Mouse (Mus musculus) neural tube, embryonic 12.5 days (tissue): ENCODE measurements around the gene Armc2. TPM values are rescaled to one million over a fixed set of nuclear protein-coding genes. Genes with fewer than 3 reads are reported as not detected.
"Not testable (repeated sequence)": the region's sequence is repeated elsewhere in the genome, so short reads cannot be mapped to it uniquely, and the experiment has no call there.

Source experiments
- ATAC-seq: fragments of 200-750 bp; cut with Nextera tagmentation; 2 replicates; pipeline ENCODE4 v1.8.0; 2017; ENCODE audit warnings: low read depth, mild to moderate bottlenecking, moderate TSS enrichment, moderate library complexity; ENCODE audit not compliant: low FRiP score
- H3K27ac ChIP-seq: fragments of 300-500 bp; sonication (generic); 2 replicates; pipeline ENCODE4 v1.5.1; 2016
- H3K27me3 ChIP-seq: fragments of 300-500 bp; sonication (generic); replicated peaks from 2 replicates; pipeline ENCODE4 v1.6.1; 2016; ENCODE audit warnings: mild to moderate bottlenecking
- H3K36me3 ChIP-seq: fragments of 300-500 bp; sonication (generic); 2 replicates; pipeline ENCODE4 v1.6.1; 2016; ENCODE audit warnings: mild to moderate bottlenecking
- H3K4me1 ChIP-seq: fragments of 300-500 bp; sonication (generic); 2 replicates; pipeline ENCODE4 v1.6.1; 2016
- H3K4me2 ChIP-seq: fragments of 300-500 bp; sonication (generic); replicated peaks from 2 replicates; pipeline ENCODE4 v1.6.1; 2016; ENCODE audit warnings: mild to moderate bottlenecking
- H3K4me3 ChIP-seq: fragments of 300-500 bp; sonication (generic); 2 replicates; pipeline ENCODE4 v1.5.1; 2016
- H3K9ac ChIP-seq: fragments of 300-500 bp; sonication (generic); 2 replicates; pipeline ENCODE4 v1.6.1; 2016; ENCODE audit warnings: mild to moderate bottlenecking
- H3K9me3 ChIP-seq: fragments of 300-500 bp; sonication (generic); 2 replicates; pipeline ENCODE4 v1.6.1; 2016; ENCODE audit warnings: mild to moderate bottlenecking
- WGBS: fragments of 180-500 bp; shearing (Covaris S2); methylation state at CpG from one replicate; pipeline ENCODE4 v1.1.7; 2016; 5-methylcytosine and 5-hydroxymethylcytosine counted together
- polyA plus RNA-seq: library from polyadenylated mRNA; unstranded; fragments of >200 nt; fragmentation: Nextera tagmentation; extraction: Ambion mirVana; gene quantifications from 2 replicates; pipeline ENCODE4 v1.2.1, GENCODE M21; 2016

The Armc2 gene
- polyA plus RNA-seq, 1 experiment from 2014 or later = 3.1 TPM

- H3K4me3 ChIP-seq = no peak overlapping the region
- 91% methylated on average over 18 of the region's 18 CpGs for WGBS
- H3K4me1 ChIP-seq = 0 out of 2 replicates have a peak, but pooled peaks cover under 1% of the 10 kb centered on the region
- ATAC-seq = no peak
- H3K9me3 ChIP-seq = no peaks in the 10 kb centered on the region
- no peak overlapping the region for H3K27ac ChIP-seq
- no peaks in the 10 kb centered on the region for H3K36me3 ChIP-seq
- H3K9ac ChIP-seq = no peak overlapping the region
- H3K27me3 ChIP-seq = no peaks in the 10 kb centered on the region
- H3K4me2 ChIP-seq = no peak overlapping the region
Observed at GRCm38 (mm10) chr10:41957421-41958225, 60.6 kb downstream of the Armc2 start.

- Histone ChIP-seq H3K27me3 (no peaks in the 10 kb centered on the region), H3K27ac (no peak overlapping the region), H3K9me3 (no peaks in the 10 kb centered on the region), H3K4me3 (no peak overlapping the region), H3K36me3 (no peaks in the 10 kb centered on the region), H3K4me1 (no peaks in the 10 kb centered on the region), H3K9ac (no peak overlapping the region), H3K4me2 (no peak overlapping the region)
- ATAC-seq = no peak
- 98% methylated on average over 5 of the region's 5 CpGs for WGBS
Observed at GRCm38 (mm10) chr10:41953528-41953864, 64.7 kb downstream of the Armc2 start.

- no peak overlapping the region for H3K27ac ChIP-seq
- H3K4me1 ChIP-seq = no peaks in the 10 kb centered on the region
- no peaks in the 10 kb centered on the region for H3K9me3 ChIP-seq
- WGBS = 95% methylated on average over 14 of the region's 14 CpGs
- H3K4me3 ChIP-seq = no peak overlapping the region
- no peak overlapping the region for H3K4me2 ChIP-seq
- H3K9ac ChIP-seq = no peak overlapping the region
- ATAC-seq = no peak
- no peaks in the 10 kb centered on the region for H3K36me3 ChIP-seq
- H3K27me3 ChIP-seq = no peaks in the 10 kb centered on the region
Observed at GRCm38 (mm10) chr10:41952850-41953527, 65.3 kb downstream of the Armc2 start.

- H3K27ac ChIP-seq, H3K27me3 ChIP-seq, H3K4me2 ChIP-seq, H3K4me3 ChIP-seq, ATAC-seq, H3K36me3 ChIP-seq, H3K9me3 ChIP-seq, H3K9ac ChIP-seq, H3K4me1 ChIP-seq: not testable (repeated sequence)
- WGBS = 95% methylated on average over 10 of the region's 10 CpGs
Observed at GRCm38 (mm10) chr10:41952354-41952753, 65.9 kb downstream of the Armc2 start.

- WGBS = 73% methylated on average over 4 of the region's 4 CpGs
- Histone ChIP-seq H3K36me3 (no peaks in the 10 kb centered on the region), H3K4me2 (no peak overlapping the region), H3K4me1 (peaks cover 15% of the 10 kb centered on the region), H3K4me3 (no peak overlapping the region), H3K9me3 (no peaks in the 10 kb centered on the region), H3K27ac (no peak overlapping the region), H3K27me3 (no peaks in the 10 kb centered on the region), H3K9ac (no peak overlapping the region)
- ATAC-seq = no peak
Observed at GRCm38 (mm10) chr10:41939090-41939489, 79.2 kb downstream of the Armc2 start.

- Histone ChIP-seq H3K4me1 (peaks cover 15% of the 10 kb centered on the region), H3K9ac (no peak overlapping the region), H3K4me2 (no peak overlapping the region), H3K27ac (no peak overlapping the region), H3K27me3 (no peaks in the 10 kb centered on the region), H3K4me3 (no peak overlapping the region), H3K36me3 (no peaks in the 10 kb centered on the region), H3K9me3 (no peaks in the 10 kb centered on the region)
- WGBS = 52% methylated on average over 4 of the region's 4 CpGs
- no peak for ATAC-seq
Observed at GRCm38 (mm10) chr10:41937176-41937575, 81.1 kb downstream of the Armc2 start.

- Histone ChIP-seq H3K4me2 (no peak overlapping the region), H3K9me3 (no peaks in the 10 kb centered on the region), H3K4me3 (no peak overlapping the region), H3K4me1 (peaks cover 20% of the 10 kb centered on the region), H3K9ac (no peak overlapping the region), H3K36me3 (no peaks in the 10 kb centered on the region), H3K27me3 (no peaks in the 10 kb centered on the region), H3K27ac (no peak overlapping the region)
- 56% methylated on average over 4 of the region's 4 CpGs for WGBS
- ATAC-seq = no peak
Observed at GRCm38 (mm10) chr10:41936100-41936499, 82.1 kb downstream of the Armc2 start.

GRCm38 (mm10) chr10:41935476-41935829, 82.8 kb downstream of the Armc2 start:
- no peaks in the 10 kb centered on the region for H3K36me3 ChIP-seq
- H3K4me1 ChIP-seq = peaks cover 20% of the 10 kb centered on the region
- H3K4me2 ChIP-seq = peak overlapping the region; percentile 47
- no peaks in the 10 kb centered on the region for H3K27me3 ChIP-seq
- no peak for ATAC-seq
- no peak overlapping the region for H3K27ac ChIP-seq
- no peaks in the 10 kb centered on the region for H3K9me3 ChIP-seq
- no peak overlapping the region for H3K4me3 ChIP-seq
- H3K9ac ChIP-seq = no peak overlapping the region

- 0 out of 2 replicates have a peak overlapping the region, but pooled peaks have one; percentile 15 for H3K4me3 ChIP-seq
Observed at GRCm38 (mm10) chr10:41934633-41935475, 83.4 kb downstream of the Armc2 start.

GRCm38 (mm10) chr10:41933536-41933935, 84.7 kb downstream of the Armc2 start:
- Histone ChIP-seq H3K4me1 (peaks cover 20% of the 10 kb centered on the region), H3K27ac (no peak overlapping the region), H3K27me3 (no peaks in the 10 kb centered on the region), H3K9me3 (no peaks in the 10 kb centered on the region), H3K36me3 (no peaks in the 10 kb centered on the region), H3K9ac (no peak overlapping the region), H3K4me2 (no peak overlapping the region), H3K4me3 (no peak overlapping the region)
- 63% methylated on average over 6 of the region's 6 CpGs for WGBS
- no peak for ATAC-seq

More at GRCm38 (mm10) chr10:41934633-41935475, 83.4 kb downstream of the Armc2 start:
- Histone ChIP-seq H3K36me3 (no peaks in the 10 kb centered on the region), H3K4me2 (peak overlapping the region; percentile 47), H3K27me3 (no peaks in the 10 kb centered on the region), H3K4me1 (peaks cover 20% of the 10 kb centered on the region), H3K27ac (peak overlapping the region; percentile 16; the same call in 1 of the 2 replicates), H3K9ac (0 out of 2 replicates have a peak overlapping the region, but pooled peaks have one; percentile 23), H3K9me3 (no peaks in the 10 kb centered on the region)
- WGBS = 20% methylated on average over 21 of the region's 21 CpGs
- peak; percentile 82 for ATAC-seq

- Histone ChIP-seq H3K4me2 (no peak overlapping the region), H3K4me1 (peaks cover 20% of the 10 kb centered on the region), H3K27me3 (no peaks in the 10 kb centered on the region), H3K9me3 (no peaks in the 10 kb centered on the region), H3K27ac (no peak overlapping the region), H3K36me3 (no peaks in the 10 kb centered on the region), H3K9ac (no peak overlapping the region), H3K4me3 (no peak overlapping the region)
- no peak for ATAC-seq
- WGBS = 86% methylated on average over 5 of the region's 5 CpGs
Observed at GRCm38 (mm10) chr10:41932943-41933342, 85.3 kb downstream of the Armc2 start.

GRCm38 (mm10) chr10:41931962-41932361, 86.3 kb downstream of the Armc2 start:
- no peaks in the 10 kb centered on the region for H3K36me3 ChIP-seq
- H3K27ac ChIP-seq = no peak overlapping the region
- no peak overlapping the region for H3K4me3 ChIP-seq
- H3K4me1 ChIP-seq = peaks cover 20% of the 10 kb centered on the region
- ATAC-seq = no peak
- H3K4me2 ChIP-seq = no peak overlapping the region
- no peaks in the 10 kb centered on the region for H3K9me3 ChIP-seq
- H3K9ac ChIP-seq = no peak overlapping the region
- WGBS = 76% methylated on average over 12 of the region's 12 CpGs
- no peaks in the 10 kb centered on the region for H3K27me3 ChIP-seq
